ENCODE assay signal across 9 mouse cellular contexts in the genomic region with DNA sequence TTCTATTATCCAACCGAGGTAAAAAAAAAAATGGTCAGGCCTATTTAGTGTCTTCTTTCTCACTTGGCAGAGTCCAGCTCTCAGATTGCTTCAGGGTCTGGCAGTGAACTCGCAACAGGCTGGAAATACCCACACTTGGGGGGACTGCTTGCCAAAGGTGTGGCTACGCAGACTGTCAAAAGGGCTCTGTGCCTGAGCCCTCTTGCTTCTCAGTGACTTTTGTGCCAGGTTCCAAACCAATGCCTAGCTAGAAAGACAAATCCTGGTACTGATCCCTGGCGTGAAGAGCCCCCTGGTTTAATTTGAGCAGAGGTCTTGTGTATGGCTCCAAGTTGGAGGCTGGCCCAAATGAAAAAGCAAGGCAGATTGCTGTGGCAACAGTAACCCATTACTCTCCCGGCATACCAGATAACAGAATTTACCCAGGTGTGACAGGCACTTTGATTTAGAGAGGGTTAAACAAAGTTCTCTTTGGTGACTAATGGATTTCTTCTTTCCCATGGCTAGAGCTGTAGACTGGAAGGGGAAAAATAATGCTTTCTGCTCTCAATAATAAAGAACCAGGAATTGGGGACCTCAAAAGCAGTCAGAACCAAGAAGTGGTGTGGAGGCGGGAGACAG. TPM values are rescaled to one million over a fixed set of nuclear protein-coding genes. Genes with fewer than 3 reads are reported as not detected.
A peak's percentile ranks its signal among the peaks of the same experiment; 100 is the strongest.
DNase-seq lines count a peak whose midpoint lies in the region; ATAC-seq and TF ChIP-seq lines count a peak whose summit lies in the region.
"Had no signal": no experiment of that assay in that cellular context is flagged by ENCODE, and none has a peak within 500 bp of the region (broad histone marks: within the 10 kb centered on the region; RNA-seq: fewer than 3 reads in every experiment).

No protein-coding gene starts in this region.

- H3K79me2 ChIP-seq in liver, adult 2 months (ENCODE audit: control insufficient read depth, insufficient read depth, low read length), result no peaks in the 10 kb centered on the region

- no peaks in the 10 kb centered on the region for H3K27me3 ChIP-seq in embryonic facial prominence, embryonic 14.5 days (replicated peaks; ENCODE audit: control insufficient read depth, insufficient read depth, low read length)
- H3K27me3 ChIP-seq in embryonic facial prominence, embryonic 10.5 days (replicated peaks; ENCODE audit: low read depth, poor library complexity, severe bottlenecking), result no peaks in the 10 kb centered on the region
- no peaks in the 10 kb centered on the region for H3K27me3 ChIP-seq in liver, adult 2 months (ENCODE audit: control insufficient read depth, insufficient read depth, low read length)
- no peaks in the 10 kb centered on the region for H3K27me3 ChIP-seq in liver, embryonic 12.5 days (replicated peaks)
- H3K27me3 ChIP-seq in intestine, embryonic 16.5 days (replicated peaks; ENCODE audit: control insufficient read depth, insufficient read depth, low read length), result no peaks in the 10 kb centered on the region
- H3K27me3 ChIP-seq: megakaryocyte, embryonic 14.5 days had no signal

- TF ChIP-seq POLR2A in liver, adult 2 months (IDR thresholded peaks at IDR 0.05; ENCODE audit: extremely low read depth, insufficient read depth, low read length), result no peak

- peak; percentile 42; the same call in 1 of the 2 replicates for ATAC-seq in embryonic facial prominence, embryonic 14.5 days (ENCODE audit: low read depth)
- no peak for ATAC-seq in liver, embryonic 12.5 days
- ATAC-seq in intestine, embryonic 16.5 days, result peak; percentile 27
- ATAC-seq in megakaryocyte, adult 5-6 weeks (ENCODE audit: poor library complexity, severe bottlenecking), result no peak

- peaks cover 19% of the 10 kb centered on the region; the same call in 1 of the 2 replicates for H3K4me1 ChIP-seq in embryonic facial prominence, embryonic 14.5 days (ENCODE audit: control insufficient read depth, insufficient read depth, low read length)
- H3K4me1 ChIP-seq in embryonic facial prominence, embryonic 10.5 days, result peaks cover 20% of the 10 kb centered on the region
- no peaks in the 10 kb centered on the region for H3K4me1 ChIP-seq in liver, adult 2 months (ENCODE audit: control insufficient read depth, insufficient read depth, low read length)
- peaks cover 15% of the 10 kb centered on the region for H3K4me1 ChIP-seq in liver, embryonic 12.5 days
- peaks cover 25% of the 10 kb centered on the region for H3K4me1 ChIP-seq in intestine, embryonic 16.5 days (ENCODE audit: control insufficient read depth, insufficient read depth, low read length)

- no peaks in the 10 kb centered on the region for H3K36me3 ChIP-seq in embryonic facial prominence, embryonic 14.5 days (ENCODE audit: control insufficient read depth, insufficient read depth, low read length)
- no peaks in the 10 kb centered on the region for H3K36me3 ChIP-seq in embryonic facial prominence, embryonic 10.5 days (replicated peaks)
- H3K36me3 ChIP-seq in liver, adult 2 months (ENCODE audit: control insufficient read depth, insufficient read depth, low read length), result no peaks in the 10 kb centered on the region
- no peaks in the 10 kb centered on the region for H3K36me3 ChIP-seq in liver, embryonic 12.5 days
- H3K36me3 ChIP-seq in intestine, embryonic 16.5 days (ENCODE audit: control insufficient read depth, insufficient read depth, low read length), result no peaks in the 10 kb centered on the region

- 59% methylated on average over 6 of the region's 6 CpGs for WGBS in embryonic facial prominence, embryonic 14.5 days
- 81% methylated on average over 6 of the region's 6 CpGs for WGBS in embryonic facial prominence, embryonic 10.5 days
- 64% methylated on average over 6 of the region's 6 CpGs for WGBS in liver, adult 2 months
- WGBS in liver, embryonic 12.5 days (ENCODE audit: insufficient replicate concordance), result 60% methylated on average over 6 of the region's 6 CpGs
- 45% methylated on average over 6 of the region's 6 CpGs for WGBS in intestine, embryonic 16.5 days

- H3K4me3 ChIP-seq in embryonic facial prominence, embryonic 14.5 days (ENCODE audit: low read depth, low read length), result no peak overlapping the region
- H3K4me3 ChIP-seq in embryonic facial prominence, embryonic 10.5 days, result no peak overlapping the region
- H3K4me3 ChIP-seq in liver, adult 2 months (ENCODE audit: insufficient read depth, low read depth, low read length), result no peak overlapping the region
- H3K4me3 ChIP-seq in liver, embryonic 12.5 days, result no peak overlapping the region
- H3K4me3 ChIP-seq in intestine, embryonic 16.5 days (ENCODE audit: low read length), result no peak overlapping the region
- H3K4me3 ChIP-seq: megakaryocyte, embryonic 14.5 days had no signal

- no peak overlapping the region for H3K9ac ChIP-seq in embryonic facial prominence, embryonic 14.5 days (ENCODE audit: low read depth, low read length)
- H3K9ac ChIP-seq in liver, adult 2 months (ENCODE audit: low read depth, low read length), result no peak overlapping the region
- H3K9ac ChIP-seq in liver, embryonic 12.5 days, result no peak overlapping the region
- H3K9ac ChIP-seq in intestine, embryonic 16.5 days (ENCODE audit: low read depth, low read length), result no peak overlapping the region

- no peak overlapping the region for H3K4me2 ChIP-seq in embryonic facial prominence, embryonic 14.5 days (ENCODE audit: low read depth, low read length)
- no peak overlapping the region for H3K4me2 ChIP-seq in liver, embryonic 12.5 days
- H3K4me2 ChIP-seq in intestine, embryonic 16.5 days (ENCODE audit: low read depth, low read length), result no peak overlapping the region

- peak; percentile 71 for DNase-seq in embryonic facial prominence, embryonic 14.5 days (ENCODE audit: low spot score)
- DNase-seq in embryonic facial prominence, embryonic 10.5 days (ENCODE audit: low spot score), result no peak
- DNase-seq in liver, adult 2 months (ENCODE audit: extremely low read depth, low read depth, low spot score), result peak; percentile 28
- peak; percentile 36 to 38 for DNase-seq in cerebellum, postnatal 36 days
- no peak for DNase-seq in c-Kit-positive CD71-positive TER-119-positive erythroid progenitor cells, embryonic 14.5 days (ENCODE audit: low spot score)

- H3K9me3 ChIP-seq in embryonic facial prominence, embryonic 14.5 days (ENCODE audit: control insufficient read depth, low read length), result no peaks in the 10 kb centered on the region
- no peaks in the 10 kb centered on the region for H3K9me3 ChIP-seq in embryonic facial prominence, embryonic 10.5 days
- no peaks in the 10 kb centered on the region for H3K9me3 ChIP-seq in liver, embryonic 12.5 days (replicated peaks)
- H3K9me3 ChIP-seq in intestine, embryonic 16.5 days (ENCODE audit: control insufficient read depth, low read length), result no peaks in the 10 kb centered on the region

- no peak for TF ChIP-seq CTCF in liver, adult 2 months (IDR thresholded peaks at IDR 0.05; ENCODE audit: low read depth, low read length)

- no peak overlapping the region for H3K27ac ChIP-seq in embryonic facial prominence, embryonic 14.5 days (replicated peaks; ENCODE audit: low read depth, low read length)
- H3K27ac ChIP-seq in embryonic facial prominence, embryonic 10.5 days (replicated peaks), result no peak overlapping the region
- H3K27ac ChIP-seq in liver, adult 2 months (replicated peaks; ENCODE audit: insufficient read depth, low read depth, low read length), result no peak overlapping the region
- no peak overlapping the region for H3K27ac ChIP-seq in liver, embryonic 12.5 days
- H3K27ac ChIP-seq in intestine, embryonic 16.5 days (ENCODE audit: low read length), result no peak overlapping the region

RNA-seq across cellular contexts. Expression of gene Phlda1, which starts 44.1 kb away (rescaled TPM):
- 36.2 and 43.6 TPM in 2 replicates for polyA plus RNA-seq in embryonic facial prominence, embryonic 14.5 days (2014; fragmentation: Nextera tagmentation; extraction: Ambion mirVana)
- 34.0 and 38.4 TPM in 2 replicates for polyA plus RNA-seq in embryonic facial prominence, embryonic 10.5 days (2016; fragmentation: Nextera tagmentation; extraction: Ambion mirVana)
- 11.2 and 11.5 TPM in 2 replicates for total RNA-seq in liver, adult 2 months (2014; rRNA removed)
- 30.2 and 51.0 TPM in 2 replicates for polyA plus RNA-seq in liver, adult 2 months (2012; rRNA removed)
- polyA plus RNA-seq in liver, embryonic 12.5 days (2016; fragmentation: Nextera tagmentation; extraction: Ambion mirVana), result 6.5 and 7.4 TPM in 2 replicates
- polyA plus RNA-seq in intestine, embryonic 16.5 days (2015; fragmentation: Nextera tagmentation; extraction: Ambion mirVana), result 31.9 and 32.2 TPM in 2 replicates
- total RNA-seq in megakaryocyte, adult 5-6 weeks (2015), result 8.6 and 9.1 TPM in 2 replicates
- 0.84 and 1.2 TPM in 2 replicates for total RNA-seq in megakaryocyte, adult 5-6 weeks (2017)

Comparison
In these comparisons a context has a peak if more than half of its experiments do, and no peak if none do; other contexts are left out.
1. DNase-seq: peak in embryonic facial prominence, embryonic 14.5 days (single experiment), liver, adult 2 months (single experiment) and cerebellum, postnatal 36 days (2 of 2); none in embryonic facial prominence, embryonic 10.5 days (single experiment) and c-Kit-positive CD71-positive TER-119-positive erythroid progenitor cells, embryonic 14.5 days (single experiment).
2. ATAC-seq: peak in embryonic facial prominence, embryonic 14.5 days (single experiment) and intestine, embryonic 16.5 days (single experiment); none in liver, embryonic 12.5 days (single experiment) and megakaryocyte, adult 5-6 weeks (single experiment).